8 mouse cellular contexts compared by ENCODE assay signal in the genomic region with DNA sequence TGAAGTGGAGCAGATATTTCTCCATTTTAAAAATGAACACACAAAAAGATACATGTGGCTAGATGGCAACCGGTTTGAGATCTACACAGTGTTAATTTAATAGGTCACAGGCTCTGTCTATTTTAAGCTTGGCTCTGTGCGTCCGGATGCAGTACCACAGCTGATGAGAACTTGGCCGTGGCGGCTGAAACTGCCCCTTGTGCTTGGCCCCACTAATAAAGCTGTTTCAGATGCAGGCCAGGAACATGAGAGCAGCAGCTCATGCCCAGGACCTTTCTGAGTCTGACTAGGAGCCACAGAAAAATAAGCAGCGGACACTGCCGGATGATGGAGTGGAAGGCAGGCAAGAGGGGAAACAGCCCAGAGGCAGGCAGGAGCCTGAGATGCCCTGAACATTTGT. TPM values are rescaled to one million over a fixed set of nuclear protein-coding genes. Genes with fewer than 3 reads are reported as not detected.
DNase-seq lines count a peak whose midpoint lies in the region; ATAC-seq and TF ChIP-seq lines count a peak whose summit lies in the region.

No protein-coding gene starts in this region.

- H3K9me3 ChIP-seq in hindbrain, postnatal 0 days (ENCODE audit: low read length), result no peaks in the 10 kb centered on the region
- H3K9me3 ChIP-seq in hindbrain, embryonic 14.5 days (ENCODE audit: control insufficient read depth, low read length), result no peaks in the 10 kb centered on the region
- H3K9me3 ChIP-seq in forebrain, embryonic 10.5 days, result no peaks in the 10 kb centered on the region

- no peaks in the 10 kb centered on the region for H3K36me3 ChIP-seq in hindbrain, postnatal 0 days (ENCODE audit: insufficient read depth, low read length)
- no peaks in the 10 kb centered on the region for H3K36me3 ChIP-seq in hindbrain, embryonic 14.5 days (replicated peaks; ENCODE audit: control insufficient read depth, insufficient read depth)
- no peaks in the 10 kb centered on the region for H3K36me3 ChIP-seq in forebrain, embryonic 10.5 days (replicated peaks)

- H3K4me2 ChIP-seq in hindbrain, postnatal 0 days (ENCODE audit: low read depth, low read length), result no peak overlapping the region
- no peak overlapping the region for H3K4me2 ChIP-seq in hindbrain, embryonic 14.5 days (replicated peaks)

- 0 out of 2 replicates have a peak, but pooled peaks cover 3% of the 10 kb centered on the region for H3K4me1 ChIP-seq in hindbrain, postnatal 0 days (ENCODE audit: insufficient read depth, low read length)
- peaks cover 4% of the 10 kb centered on the region for H3K4me1 ChIP-seq in hindbrain, embryonic 14.5 days (replicated peaks; ENCODE audit: control insufficient read depth, insufficient read depth, low read length)
- H3K4me1 ChIP-seq in forebrain, embryonic 10.5 days, result peaks cover 12% of the 10 kb centered on the region

- no peak for TF ChIP-seq CTCF in hindbrain, postnatal 0 days (IDR thresholded peaks at IDR 0.05; ENCODE audit: low read depth)

- WGBS in hindbrain, postnatal 0 days, result 33% methylated on average over 7 of the region's 7 CpGs
- WGBS in hindbrain, embryonic 14.5 days, result 58% methylated on average over 7 of the region's 7 CpGs
- 87% methylated on average over 7 of the region's 7 CpGs for WGBS in forebrain, embryonic 10.5 days

- no peak overlapping the region for H3K4me3 ChIP-seq in hindbrain, postnatal 0 days (ENCODE audit: low read length)
- H3K4me3 ChIP-seq in hindbrain, embryonic 14.5 days (replicated peaks; ENCODE audit: low read length), result no peak overlapping the region
- H3K4me3 ChIP-seq in forebrain, embryonic 10.5 days, result no peak overlapping the region

- no peaks in the 10 kb centered on the region for H3K27me3 ChIP-seq in hindbrain, postnatal 0 days (ENCODE audit: insufficient read depth, low read length)
- H3K27me3 ChIP-seq in hindbrain, embryonic 14.5 days (ENCODE audit: control insufficient read depth, insufficient read depth, low read length), result no peaks in the 10 kb centered on the region
- H3K27me3 ChIP-seq in forebrain, embryonic 10.5 days (ENCODE audit: poor library complexity, severe bottlenecking), result no peaks in the 10 kb centered on the region

- DNase-seq in hindbrain, postnatal 0 days (ENCODE audit: low spot score), result peak; percentile 67
- DNase-seq in hindbrain, embryonic 14.5 days (ENCODE audit: low spot score), result no peak
- DNase-seq in cerebellum, postnatal 14 days, result peak; percentile 68
- DNase-seq in gastrocnemius, postnatal 25 days, result peak; percentile 78
- peak; percentile 18 for DNase-seq in left cerebral cortex, adult 11 months (ENCODE audit: low spot score)
- DNase-seq in forebrain, embryonic 10.5 days (ENCODE audit: extremely low spot score, low spot score), result no peak
- DNase-seq in urinary bladder, postnatal 36 days (ENCODE audit: low spot score in 2 of 2), result no peak

- peak; percentile 81 for ATAC-seq in hindbrain, postnatal 0 days
- no peak for ATAC-seq in hindbrain, embryonic 14.5 days (ENCODE audit: low FRiP score)
- ATAC-seq in megakaryocyte-erythroid progenitor cell, adult 5-6 weeks (replicated peaks; ENCODE audit: low FRiP score, low TSS enrichment, poor library complexity, severe bottlenecking), result no peak

- H3K27ac ChIP-seq in hindbrain, postnatal 0 days, result no peak overlapping the region
- no peak overlapping the region for H3K27ac ChIP-seq in hindbrain, embryonic 14.5 days
- H3K27ac ChIP-seq in forebrain, embryonic 10.5 days, result no peak overlapping the region

- H3K9ac ChIP-seq in hindbrain, postnatal 0 days (replicated peaks; ENCODE audit: low read length), result no peak overlapping the region
- H3K9ac ChIP-seq in hindbrain, embryonic 14.5 days, result no peak overlapping the region

RNA-seq across cellular contexts. Expression of a gene that starts 43.1 kb away (rescaled TPM):
- 8.2 and 8.8 TPM in 2 replicates for total RNA-seq in hindbrain, postnatal 0 days (2014; rRNA removed)
- 16.3 and 16.5 TPM in 2 replicates for polyA plus RNA-seq in hindbrain, postnatal 0 days (2015; fragmentation: Nextera tagmentation; extraction: Ambion mirVana)
- polyA plus RNA-seq in hindbrain, embryonic 14.5 days (2014; fragmentation: Nextera tagmentation; extraction: Ambion mirVana), result 12.4 and 14.9 TPM in 2 replicates
- 10 to 100 TPM; 70.1 to 81.7 TPM for total RNA-seq in gastrocnemius, postnatal 25 days (2021)
- total RNA-seq in megakaryocyte-erythroid progenitor cell, adult 5-6 weeks (2014; fragmentation: Nextera tagmentation), result 12.7 and 16.4 TPM in 2 replicates
- total RNA-seq in megakaryocyte-erythroid progenitor cell, adult 5-6 weeks (2017), result 20.2 and 25.7 TPM in 2 replicates
- polyA plus RNA-seq in forebrain, embryonic 10.5 days (2016; fragmentation: Nextera tagmentation; extraction: Ambion mirVana), result 20.6 and 22.0 TPM in 2 replicates

Comparison
In these comparisons a context has a peak if more than half of its experiments do, and no peak if none do; other contexts are left out.
1. DNase-seq: peak in hindbrain, postnatal 0 days (single experiment), cerebellum, postnatal 14 days (2 of 2), gastrocnemius, postnatal 25 days (single experiment) and left cerebral cortex, adult 11 months (single experiment); none in hindbrain, embryonic 14.5 days (single experiment), forebrain, embryonic 10.5 days (single experiment) and urinary bladder, postnatal 36 days (0 of 2).